Mouse (Mus musculus) stomach, postnatal 0 days (tissue): ENCODE data around the gene Gm20695. TPM values are rescaled to one million over a fixed set of nuclear protein-coding genes. Genes with fewer than 3 reads are reported as not detected.

Experiments used
- ATAC-seq: fragments of 200-750 bp; cut with Nextera tagmentation; 2 replicates; pipeline ENCODE4 v1.8.0; 2017; ENCODE audit not compliant: low FRiP score, low TSS enrichment
- DNase-seq: peaks from one replicate; pipeline ENCODE4 v3.0.0-alpha.2; 2016; ENCODE audit warnings: low spot score
- H3K27ac ChIP-seq: fragments of 300-500 bp; sonication (generic); replicated peaks from 2 replicates; pipeline ENCODE4 v1.5.1; 2014; ENCODE audit warnings: mild to moderate bottlenecking, control low read depth
- H3K27me3 ChIP-seq: fragments of 300-500 bp; sonication (generic); 2 replicates; pipeline ENCODE4 v1.6.1; 2014; ENCODE audit warnings: low read length; ENCODE audit not compliant: control insufficient read depth, insufficient read depth
- H3K36me3 ChIP-seq: fragments of 300-500 bp; sonication (generic); 2 replicates; pipeline ENCODE4 v1.6.1; 2014; ENCODE audit warnings: low read length, mixed read lengths; ENCODE audit not compliant: control insufficient read depth, insufficient read depth
- H3K4me1 ChIP-seq: fragments of 300-500 bp; sonication (generic); replicated peaks from 2 replicates; pipeline ENCODE4 v1.6.1; 2014; ENCODE audit warnings: antibody characterized with exemption; ENCODE audit not compliant: control insufficient read depth, insufficient read depth
- H3K4me2 ChIP-seq: fragments of 300-500 bp; sonication (generic); replicated peaks from 2 replicates; pipeline ENCODE4 v1.6.1; 2014; ENCODE audit warnings: low read depth, mild to moderate bottlenecking, control low read depth, moderate library complexity
- H3K4me3 ChIP-seq: fragments of 300-500 bp; sonication (generic); 2 replicates; pipeline ENCODE4 v1.5.1; 2014; ENCODE audit warnings: low read depth, low read length, control low read depth
- H3K9ac ChIP-seq: fragments of 300-500 bp; sonication (generic); 2 replicates; pipeline ENCODE4 v1.6.1; 2014; ENCODE audit warnings: mild to moderate bottlenecking, low read length, control low read depth, mixed read lengths
- H3K9me3 ChIP-seq: fragments of 300-500 bp; sonication (generic); 2 replicates; pipeline ENCODE4 v1.6.1; 2016; ENCODE audit warnings: low read length; ENCODE audit not compliant: control insufficient read depth
- CTCF ChIP-seq: IDR thresholded peaks from 2 replicates; pipeline ENCODE4 v1.5.1; 2016; ENCODE audit warnings: antibody characterized with exemption, low read depth, mild to moderate bottlenecking, moderate library complexity
- EP300 ChIP-seq: optimal IDR thresholded peaks from 2 replicates; pipeline ENCODE3; 2016; ENCODE audit warnings: antibody characterized with exemption
- WGBS: fragments of 180-500 bp; shearing (Covaris S2); extraction: QIAGEN DNeasy Blood & Tissue Kit; methylation state at CpG from one replicate; pipeline ENCODE4 v1.1.7; 2014; 5-methylcytosine and 5-hydroxymethylcytosine counted together
- polyA plus RNA-seq: library from polyadenylated mRNA; unstranded; fragments of >200 nt; fragmentation: Nextera tagmentation; extraction: Ambion mirVana; gene quantifications from 2 replicates; pipeline ENCODE4 v1.2.1, GENCODE M21; 2015

Gene Gm20695
- polyA plus RNA-seq: 0.75 and 1.9 TPM in 2 replicates

- TF ChIP-seq EP300: peak; percentile 81
- peak; percentile 61 for TF ChIP-seq CTCF
- Histone ChIP-seq H3K9ac (peak within 1 kb of the TSS; percentile 94), H3K4me1 (no peaks in the 10 kb centered on the region), H3K36me3 (no peaks in the 10 kb centered on the region), H3K4me2 (peak within 1 kb of the TSS; percentile 85), H3K27ac (peak within 1 kb of the TSS; percentile 94), H3K9me3 (no peaks in the 10 kb centered on the region), H3K4me3 (peak within 1 kb of the TSS; percentile 98), H3K27me3 (no peaks in the 10 kb centered on the region)
- under 1% methylated on average over 86 of the region's 88 CpGs for WGBS
- DNase-seq (peak; percentile 96), ATAC-seq (peak; percentile 99)
Observed at GRCm38 (mm10) chr16:3884201-3885064, at the start of gene Gm20695, which contains the start of gene Zfp597. Gene Gm20695 (plus strand): TSS chr16:3884648. Gene Zfp597 (minus strand): TSS chr16:3884561.

GRCm38 (mm10) chr16:3835461-3835860, 49.0 kb upstream of the Gm20695 start:
- ATAC-seq: no peak

GRCm38 (mm10) chr16:3839157-3839885, 45.1 kb upstream of the Gm20695 start:
- no peak for TF ChIP-seq EP300
- TF ChIP-seq CTCF: peak; percentile 80
- ATAC-seq (peak; percentile 60), DNase-seq (no peak)
- H3K4me1 ChIP-seq: no peaks in the 10 kb centered on the region
- no peaks in the 10 kb centered on the region for H3K27me3 ChIP-seq
- H3K4me3 ChIP-seq: no peak overlapping the region
- no peak overlapping the region for H3K9ac ChIP-seq
- WGBS: 55% methylated on average over 17 of the region's 17 CpGs
- no peak overlapping the region for H3K4me2 ChIP-seq
- H3K36me3 ChIP-seq: no peaks in the 10 kb centered on the region
- H3K9me3 ChIP-seq: no peaks in the 10 kb centered on the region
- no peak overlapping the region for H3K27ac ChIP-seq

More at GRCm38 (mm10) chr16:3835461-3835860, 49.0 kb upstream of the Gm20695 start:
- H3K9ac ChIP-seq: no peak overlapping the region
- H3K27ac ChIP-seq: no peak overlapping the region
- H3K27me3 ChIP-seq: no peaks in the 10 kb centered on the region
- H3K4me3 ChIP-seq: no peak overlapping the region
- WGBS: 80% methylated on average over 2 of the region's 2 CpGs
- no peak overlapping the region for H3K4me2 ChIP-seq
- TF ChIP-seq CTCF: no peak
- no peak for TF ChIP-seq EP300
- H3K36me3 ChIP-seq: no peaks in the 10 kb centered on the region
- no peak for DNase-seq
- H3K9me3 ChIP-seq: no peaks in the 10 kb centered on the region
- no peaks in the 10 kb centered on the region for H3K4me1 ChIP-seq

- no peak overlapping the region for H3K27ac ChIP-seq
- H3K4me3 ChIP-seq: no peak overlapping the region
- no peak overlapping the region for H3K9ac ChIP-seq
- H3K9me3 ChIP-seq: no peaks in the 10 kb centered on the region
- TF ChIP-seq CTCF (no peak), EP300 (no peak)
- DNase-seq: no peak
- H3K36me3 ChIP-seq: no peaks in the 10 kb centered on the region
- 22% methylated on average over 4 of the region's 4 CpGs for whole genome bisulfite sequencing
- ATAC-seq: no peak
- H3K4me2 ChIP-seq: no peak overlapping the region
- no peaks in the 10 kb centered on the region for H3K27me3 ChIP-seq
- 0 out of 2 replicates have a peak, but pooled peaks cover 3% of the 10 kb centered on the region for H3K4me1 ChIP-seq
Observed at GRCm38 (mm10) chr16:3842989-3843388, 41.5 kb upstream of the Gm20695 start.

DNA sequence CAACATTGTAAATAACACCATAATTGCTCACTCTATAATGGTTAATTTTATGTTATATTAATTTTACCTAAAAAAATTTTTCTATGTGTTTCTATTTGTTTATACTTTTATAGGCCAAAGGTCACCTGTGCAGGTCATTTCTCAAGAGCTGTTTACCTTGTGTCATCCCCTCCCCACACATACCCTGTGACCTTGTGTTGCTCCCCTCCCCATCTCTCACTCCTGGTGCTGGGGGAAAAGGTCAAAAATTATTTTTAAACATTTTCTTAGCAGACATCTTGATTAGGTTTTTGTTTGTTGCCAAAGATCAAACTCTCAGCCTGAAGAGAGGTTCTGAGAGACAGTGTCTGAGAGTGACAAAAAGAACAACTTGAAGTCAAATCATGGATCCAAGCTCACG, 40.7 kb upstream of the Gm20695 start:
- no peak overlapping the region for H3K4me2 ChIP-seq
- TF ChIP-seq EP300 (no peak), CTCF (no peak)
- H3K27me3 ChIP-seq: no peaks in the 10 kb centered on the region
- 0 out of 2 replicates have a peak, but pooled peaks cover 3% of the 10 kb centered on the region for H3K4me1 ChIP-seq
- no peak overlapping the region for H3K9ac ChIP-seq
- no peaks in the 10 kb centered on the region for H3K9me3 ChIP-seq
- 64% methylated on average over 1 of the region's 1 CpGs for WGBS
- no peak for DNase-seq
- no peaks in the 10 kb centered on the region for H3K36me3 ChIP-seq
- H3K4me3 ChIP-seq: no peak overlapping the region
- ATAC-seq: no peak
- H3K27ac ChIP-seq: no peak overlapping the region
